Mouse (Mus musculus): ENCODE results near the gene Birc5.

DNA sequence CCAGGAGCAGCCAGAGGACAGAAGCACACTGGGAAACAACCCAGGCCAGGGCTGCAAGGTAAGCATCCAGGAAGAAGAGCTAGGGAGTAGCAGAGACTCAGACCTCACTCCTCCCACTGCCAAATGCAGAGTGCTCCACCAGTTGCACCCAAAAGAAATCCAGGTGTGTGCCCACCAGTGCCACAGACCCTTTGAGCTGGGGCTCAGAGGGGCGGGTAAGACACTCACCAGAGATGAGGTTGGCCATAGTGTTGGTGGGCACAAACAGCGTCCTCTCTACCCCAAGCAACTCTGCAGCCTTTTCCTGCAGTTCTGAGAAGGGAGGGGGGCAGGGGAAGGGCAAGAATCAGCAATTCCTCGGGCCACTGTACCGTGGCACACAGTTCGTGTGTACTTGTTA lies 22.3 kb downstream of the Birc5 start:
- TF ChIP-seq GATA1 (IDR thresholded peaks at IDR 0.05; ENCODE audit: low read length) (no peak), TAL1 (IDR thresholded peaks at IDR 0.05; ENCODE audit: low read length) (no peak)
